Mouse (Mus musculus): ENCODE measurements at regions not wholly inside any gene's neighbourhood (a gene's known extent, or its start where the extent isn't known, plus 50 kb on each side); places are given as distances from the start of the nearest gene placed in this dataset.

- Histone ChIP-seq H3K9ac (ENCODE audit: low read depth, low read length) (no peak overlapping the region), H3K4me3 (ENCODE audit: insufficient read depth, low read depth, low read length) (no peak overlapping the region), H3K79me2 (ENCODE audit: control insufficient read depth, insufficient read depth, low read length) (no peaks in the 10 kb centered on the region), H3K36me3 (ENCODE audit: control insufficient read depth, insufficient read depth, low read length) (no peaks in the 10 kb centered on the region), H3K4me1 (ENCODE audit: control insufficient read depth, insufficient read depth, low read length) (no peaks in the 10 kb centered on the region), H3K27ac (replicated peaks; ENCODE audit: insufficient read depth, low read depth, low read length) (no peak overlapping the region), H3K27me3 (ENCODE audit: control insufficient read depth, insufficient read depth, low read length) (no peaks in the 10 kb centered on the region)
- DNase-seq (ENCODE audit: extremely low read depth, low read depth, low spot score) = no peak
- 95% methylated on average over 2 of the region's 2 CpGs for WGBS
- TF ChIP-seq CTCF (IDR thresholded peaks at IDR 0.05; ENCODE audit: low read depth, low read length) = no peak
- no peak for TF ChIP-seq POLR2A (IDR thresholded peaks at IDR 0.05; ENCODE audit: extremely low read depth, insufficient read depth, low read length)
Measured at GRCm38 (mm10) chr14:16927136-16927535, 108.2 kb upstream of the Rarb start.

- no peak overlapping the region for H3K4me3 ChIP-seq (ENCODE audit: insufficient read depth, low read depth, low read length)
- H3K27ac ChIP-seq (replicated peaks; ENCODE audit: insufficient read depth, low read depth, low read length) = no peak overlapping the region
- H3K9ac ChIP-seq (ENCODE audit: low read depth, low read length) = no peak overlapping the region
- WGBS = 79% methylated on average over 9 of the region's 9 CpGs
- no peak for TF ChIP-seq CTCF (IDR thresholded peaks at IDR 0.05; ENCODE audit: low read depth, low read length)
- no peak for TF ChIP-seq POLR2A (IDR thresholded peaks at IDR 0.05; ENCODE audit: extremely low read depth, insufficient read depth, low read length)
- H3K27me3 ChIP-seq (ENCODE audit: control insufficient read depth, insufficient read depth, low read length) = no peaks in the 10 kb centered on the region
- DNase-seq (ENCODE audit: extremely low read depth, low read depth, low spot score) = no peak
- H3K36me3 ChIP-seq (ENCODE audit: control insufficient read depth, insufficient read depth, low read length) = no peaks in the 10 kb centered on the region
- no peaks in the 10 kb centered on the region for H3K4me1 ChIP-seq (ENCODE audit: control insufficient read depth, insufficient read depth, low read length)
- no peaks in the 10 kb centered on the region for H3K79me2 ChIP-seq (ENCODE audit: control insufficient read depth, insufficient read depth, low read length)
Measured at GRCm38 (mm10) chr14:16901534-16902147, 82.7 kb upstream of the Rarb start.

- no peak for DNase-seq (ENCODE audit: extremely low read depth, low read depth, low spot score)
- Histone ChIP-seq H3K4me1 (ENCODE audit: control insufficient read depth, insufficient read depth, low read length) (no peaks in the 10 kb centered on the region), H3K79me2 (ENCODE audit: control insufficient read depth, insufficient read depth, low read length) (no peaks in the 10 kb centered on the region), H3K9ac (ENCODE audit: low read depth, low read length) (no peak overlapping the region), H3K4me3 (ENCODE audit: insufficient read depth, low read depth, low read length) (no peak overlapping the region), H3K27ac (replicated peaks; ENCODE audit: insufficient read depth, low read depth, low read length) (no peak overlapping the region), H3K27me3 (ENCODE audit: control insufficient read depth, insufficient read depth, low read length) (no peaks in the 10 kb centered on the region), H3K36me3 (ENCODE audit: control insufficient read depth, insufficient read depth, low read length) (no peaks in the 10 kb centered on the region)
- TF ChIP-seq POLR2A (IDR thresholded peaks at IDR 0.05; ENCODE audit: extremely low read depth, insufficient read depth, low read length) (no peak), CTCF (IDR thresholded peaks at IDR 0.05; ENCODE audit: low read depth, low read length) (no peak)
- WGBS = 59% methylated on average over 3 of the region's 3 CpGs
Measured at GRCm38 (mm10) chr14:16897747-16898544, 79.0 kb upstream of the Rarb start.

- DNase-seq (ENCODE audit: extremely low read depth, low read depth, low spot score) = no peak
- TF ChIP-seq POLR2A (IDR thresholded peaks at IDR 0.05; ENCODE audit: extremely low read depth, insufficient read depth, low read length) = no peak
- TF ChIP-seq CTCF (IDR thresholded peaks at IDR 0.05; ENCODE audit: low read depth, low read length) = no peak
- Histone ChIP-seq H3K4me3 (ENCODE audit: insufficient read depth, low read depth, low read length) (no peak overlapping the region), H3K27me3 (ENCODE audit: control insufficient read depth, insufficient read depth, low read length) (no peaks in the 10 kb centered on the region), H3K27ac (replicated peaks; ENCODE audit: insufficient read depth, low read depth, low read length) (no peak overlapping the region), H3K36me3 (ENCODE audit: control insufficient read depth, insufficient read depth, low read length) (no peaks in the 10 kb centered on the region), H3K79me2 (ENCODE audit: control insufficient read depth, insufficient read depth, low read length) (no peaks in the 10 kb centered on the region), H3K4me1 (ENCODE audit: control insufficient read depth, insufficient read depth, low read length) (no peaks in the 10 kb centered on the region), H3K9ac (ENCODE audit: low read depth, low read length) (no peak overlapping the region)
- 85% methylated on average over 3 of the region's 3 CpGs for WGBS
Measured at GRCm38 (mm10) chr14:16896974-16897373, 78.0 kb upstream of the Rarb start.

GRCm38 (mm10) chr14:16881249-16881648, 62.3 kb upstream of the Rarb start:
- Histone ChIP-seq H3K9ac (ENCODE audit: low read depth, low read length) (no peak overlapping the region), H3K4me3 (ENCODE audit: insufficient read depth, low read depth, low read length) (no peak overlapping the region), H3K79me2 (ENCODE audit: control insufficient read depth, insufficient read depth, low read length) (no peaks in the 10 kb centered on the region), H3K4me1 (ENCODE audit: control insufficient read depth, insufficient read depth, low read length) (no peaks in the 10 kb centered on the region), H3K27me3 (ENCODE audit: control insufficient read depth, insufficient read depth, low read length) (no peaks in the 10 kb centered on the region), H3K36me3 (ENCODE audit: control insufficient read depth, insufficient read depth, low read length) (no peaks in the 10 kb centered on the region), H3K27ac (replicated peaks; ENCODE audit: insufficient read depth, low read depth, low read length) (no peak overlapping the region)
- TF ChIP-seq CTCF (IDR thresholded peaks at IDR 0.05; ENCODE audit: low read depth, low read length) (no peak), POLR2A (IDR thresholded peaks at IDR 0.05; ENCODE audit: extremely low read depth, insufficient read depth, low read length) (no peak)
- DNase-seq (ENCODE audit: extremely low read depth, low read depth, low spot score) = no peak
- 49% methylated on average over 3 of the region's 3 CpGs for WGBS

- Histone ChIP-seq H3K27me3 (ENCODE audit: control insufficient read depth, insufficient read depth, low read length) (no peaks in the 10 kb centered on the region), H3K9ac (ENCODE audit: low read depth, low read length) (no peak overlapping the region), H3K4me3 (ENCODE audit: insufficient read depth, low read depth, low read length) (no peak overlapping the region), H3K27ac (replicated peaks; ENCODE audit: insufficient read depth, low read depth, low read length) (no peak overlapping the region), H3K79me2 (ENCODE audit: control insufficient read depth, insufficient read depth, low read length) (no peaks in the 10 kb centered on the region), H3K4me1 (ENCODE audit: control insufficient read depth, insufficient read depth, low read length) (no peaks in the 10 kb centered on the region), H3K36me3 (ENCODE audit: control insufficient read depth, insufficient read depth, low read length) (no peaks in the 10 kb centered on the region)
- 92% methylated on average over 2 of the region's 2 CpGs for WGBS
- DNase-seq (ENCODE audit: extremely low read depth, low read depth, low spot score) = no peak
- no peak for TF ChIP-seq CTCF (IDR thresholded peaks at IDR 0.05; ENCODE audit: low read depth, low read length)
- no peak for TF ChIP-seq POLR2A (IDR thresholded peaks at IDR 0.05; ENCODE audit: extremely low read depth, insufficient read depth, low read length)
Measured at GRCm38 (mm10) chr14:16869221-16869620, 50.3 kb upstream of the Rarb start.

All from liver, adult 2 months (tissue).